Mouse (Mus musculus) kidney, postnatal 0 days (tissue): ENCODE results near the gene Pcyt1a. TPM values are rescaled to one million over a fixed set of nuclear protein-coding genes. Genes with fewer than 3 reads are reported as not detected.
"Not testable (repeated sequence)": the region's sequence is repeated elsewhere in the genome, so short reads cannot be mapped to it uniquely, and the experiment has no call there.

ENCODE experiments used
- ATAC-seq: fragments of 200-750 bp; cut with Nextera tagmentation; replicated peaks from 2 replicates; pipeline ENCODE4 v1.8.0; 2017; ENCODE audit warnings: low read depth, moderate number of reproducible peaks, moderate TSS enrichment, moderate library complexity; ENCODE audit not compliant: low FRiP score
- DNase-seq: peaks from one replicate; pipeline ENCODE4 v3.0.0-alpha.2; 2016; ENCODE audit warnings: low spot score
- H3K27ac ChIP-seq: fragments of 300-500 bp; sonication (generic); 2 replicates; pipeline ENCODE4 v1.5.1; 2014; ENCODE audit warnings: mild to moderate bottlenecking
- H3K27me3 ChIP-seq: fragments of 300-500 bp; sonication (generic); 2 replicates; pipeline ENCODE4 v1.6.1; 2014; ENCODE audit warnings: low read length, mixed read lengths; ENCODE audit not compliant: insufficient read depth
- H3K36me3 ChIP-seq: fragments of 300-500 bp; sonication (generic); 2 replicates; pipeline ENCODE4 v1.6.1; 2014; ENCODE audit warnings: low read length, mixed read lengths; ENCODE audit not compliant: insufficient read depth
- H3K4me1 ChIP-seq: fragments of 300-500 bp; sonication (generic); replicated peaks from 2 replicates; pipeline ENCODE4 v1.6.1; 2014; ENCODE audit warnings: antibody characterized with exemption, low read length, mixed read lengths; ENCODE audit not compliant: insufficient read depth
- H3K4me2 ChIP-seq: fragments of 300-500 bp; sonication (generic); 2 replicates; pipeline ENCODE4 v1.6.1; 2014; ENCODE audit warnings: mild to moderate bottlenecking, low read length, moderate library complexity, mixed read lengths
- H3K4me3 ChIP-seq: fragments of 300-500 bp; sonication (generic); replicated peaks from 2 replicates; pipeline ENCODE4 v1.5.1; 2014; ENCODE audit warnings: low read depth, low read length
- H3K9ac ChIP-seq: fragments of 300-500 bp; sonication (generic); 2 replicates; pipeline ENCODE4 v1.6.1; 2014; ENCODE audit warnings: low read depth, low read length
- H3K9me3 ChIP-seq: fragments of 300-500 bp; sonication (generic); replicated peaks from 2 replicates; pipeline ENCODE4 v1.6.1; 2016; ENCODE audit warnings: low read length, inconsistent platforms, mixed read lengths
- CTCF ChIP-seq: IDR thresholded peaks from 2 replicates; pipeline ENCODE4 v1.5.1; 2016; ENCODE audit warnings: antibody characterized with exemption, low read depth, mild to moderate bottlenecking, moderate library complexity
- WGBS: fragments of 180-500 bp; shearing (Covaris S2); extraction: QIAGEN DNeasy Blood & Tissue Kit; methylation state at CpG from one replicate; pipeline ENCODE4 v1.1.7; 2014; 5-methylcytosine and 5-hydroxymethylcytosine counted together
- polyA plus RNA-seq: library from polyadenylated mRNA; unstranded; fragments of >200 nt; fragmentation: Nextera tagmentation; extraction: Ambion mirVana; gene quantifications from 2 replicates; pipeline ENCODE4 v1.2.1, GENCODE M21; 2015

Gene Pcyt1a
- polyA plus RNA-seq, 1 experiment from 2014 or later, result 30.6 TPM

DNA sequence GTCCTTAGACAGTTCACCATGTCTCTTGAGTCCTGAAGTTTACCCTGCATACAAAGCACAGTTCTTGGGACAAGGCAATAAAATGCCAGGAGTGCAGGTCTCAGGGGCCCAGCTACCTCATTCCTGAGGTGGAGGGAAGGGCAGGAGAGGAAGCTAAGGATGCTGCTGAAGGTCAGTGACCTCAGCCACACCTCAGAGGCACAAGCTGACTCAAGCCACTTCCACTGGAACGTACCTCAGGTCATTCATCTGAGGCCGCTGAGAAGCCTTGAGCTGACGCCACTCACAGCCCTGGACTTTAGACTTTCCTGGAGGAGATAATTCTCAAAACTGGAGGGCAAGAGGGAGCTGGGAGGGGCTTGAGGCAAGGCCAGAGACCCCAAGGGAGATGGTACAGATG lies 58.2 kb downstream of the Pcyt1a start:
- Histone ChIP-seq H3K36me3 (no peaks in the 10 kb centered on the region), H3K9me3 (no peaks in the 10 kb centered on the region), H3K27me3 (no peaks in the 10 kb centered on the region), H3K4me3 (no peak overlapping the region), H3K4me2 (no peak overlapping the region), H3K9ac (no peak overlapping the region), H3K27ac (no peak overlapping the region), H3K4me1 (peaks cover 2% of the 10 kb centered on the region; the same call in 1 of the 2 replicates)
- DNase-seq (no peak), ATAC-seq (peak; percentile 46)
- WGBS, result 84% methylated on average over 3 of the region's 3 CpGs
- TF ChIP-seq CTCF, result no peak

DNA sequence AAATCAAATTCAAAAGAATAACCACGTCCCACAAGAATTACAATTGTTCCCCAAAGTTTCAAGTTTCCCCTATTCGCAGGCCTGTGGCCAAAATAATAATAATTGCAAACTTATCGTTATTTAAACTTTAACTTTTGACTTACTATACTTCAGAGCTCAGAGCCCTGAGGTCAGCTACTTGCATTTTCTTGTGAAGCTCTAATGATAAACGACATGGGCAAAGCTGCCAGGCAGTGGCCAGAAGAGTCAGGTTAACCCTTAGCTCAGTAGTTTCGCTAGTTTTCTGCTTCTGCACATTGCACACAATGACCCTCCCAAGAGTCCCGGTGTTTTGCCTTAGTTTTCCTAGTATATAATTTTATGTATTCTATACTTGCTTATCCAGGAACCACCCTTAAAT lies 63.6 kb downstream of the Pcyt1a start:
- not testable (repeated sequence) for ATAC-seq, H3K9ac ChIP-seq, DNase-seq, H3K27me3 ChIP-seq, H3K36me3 ChIP-seq, H3K4me2 ChIP-seq, H3K27ac ChIP-seq, H3K4me1 ChIP-seq, H3K4me3 ChIP-seq, H3K9me3 ChIP-seq
- 46% methylated on average over 6 of the region's 6 CpGs for WGBS

DNA sequence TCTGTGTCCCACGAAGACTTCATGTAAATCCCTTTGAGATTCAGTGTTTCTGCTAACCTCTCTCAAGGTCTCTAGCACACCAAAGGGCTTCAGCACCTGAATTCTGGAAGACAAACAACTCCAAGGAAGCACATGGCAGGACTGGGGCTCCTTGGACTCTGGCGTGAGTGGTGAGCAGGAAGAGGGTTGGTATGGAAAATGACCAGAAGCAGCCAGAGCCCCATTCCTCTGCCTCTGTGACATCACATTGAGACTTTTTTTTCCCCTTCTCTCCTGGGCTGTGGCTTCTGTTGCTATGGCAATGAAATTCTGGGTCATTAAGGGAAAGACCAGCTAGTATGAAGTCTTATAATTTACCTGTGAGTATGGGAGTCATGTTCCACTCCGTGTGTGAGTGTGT lies 65.2 kb downstream of the Pcyt1a start, which contains the start of gene Zdhhc19:
Gene Zdhhc19 (plus strand): TSS at position 301 of the 400 bp plus-strand sequence.
- Histone ChIP-seq H3K4me3 (no peak within 1 kb of the TSS), H3K9ac (no peak within 1 kb of the TSS), H3K36me3 (no peaks in the 10 kb centered on the region), H3K4me2 (no peak within 1 kb of the TSS), H3K27me3 (no peaks in the 10 kb centered on the region), H3K4me1 (no peaks in the 10 kb centered on the region), H3K27ac (no peak within 1 kb of the TSS), H3K9me3 (no peaks in the 10 kb centered on the region)
- DNase-seq, result no peak
- 67% methylated on average over 3 of the region's 3 CpGs for WGBS
- ATAC-seq, result no peak
- TF ChIP-seq CTCF, result no peak

DNA sequence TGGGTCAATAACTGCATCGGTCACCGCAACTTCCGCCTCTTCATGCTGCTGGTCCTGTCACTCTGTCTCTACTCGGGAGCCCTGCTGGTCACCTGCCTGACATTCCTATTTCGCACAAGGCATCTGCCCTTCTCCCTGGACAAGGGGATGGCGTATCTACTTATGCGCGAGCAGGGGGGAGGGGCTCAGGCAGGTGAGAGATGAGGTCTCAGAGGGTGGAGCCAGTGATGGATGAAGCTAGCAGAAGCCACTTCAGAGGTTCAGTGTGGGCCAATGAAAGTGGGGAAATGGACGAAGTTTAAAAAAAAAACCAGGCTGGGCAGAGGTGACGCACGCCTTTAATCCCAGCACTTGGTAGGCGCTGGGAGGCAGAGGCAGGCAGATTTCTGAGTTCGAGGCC lies 68.3 kb downstream of the Pcyt1a start:
- 73% methylated on average over 13 of the region's 13 CpGs for WGBS

DNA sequence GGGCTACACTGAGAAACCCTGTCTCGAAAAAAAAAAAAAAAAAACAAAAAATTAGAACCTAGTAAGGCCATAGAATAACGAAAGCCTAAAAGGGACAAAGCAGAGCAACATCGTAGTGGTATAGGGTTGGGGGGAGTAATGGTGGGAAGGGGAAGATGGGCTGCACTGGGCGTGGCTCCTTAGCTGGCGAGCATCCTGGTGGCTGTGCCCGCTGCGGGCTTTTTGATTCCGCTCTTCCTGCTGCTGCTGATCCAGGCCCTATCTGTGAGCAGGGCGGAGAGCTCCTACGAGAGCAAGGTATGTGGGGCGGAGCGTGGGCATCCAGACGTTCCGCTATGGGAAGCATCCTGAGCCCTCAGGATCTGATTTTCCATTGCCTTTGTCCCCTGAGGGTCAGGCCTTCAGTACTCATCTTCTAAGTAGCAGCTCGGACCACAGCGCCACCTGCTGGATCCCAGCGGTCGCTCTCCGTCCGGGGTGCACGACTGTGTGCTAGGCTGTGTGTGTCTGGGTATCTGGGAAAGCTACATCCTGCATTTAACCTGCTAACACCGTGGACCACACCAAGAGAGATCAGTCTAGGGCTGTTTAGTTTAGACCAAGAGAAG lies 68.8 kb downstream of the Pcyt1a start:
- Histone ChIP-seq H3K4me2 (peak overlapping the region; percentile 51), H3K4me1 (no peaks in the 10 kb centered on the region), H3K36me3 (no peaks in the 10 kb centered on the region), H3K9me3 (no peaks in the 10 kb centered on the region), H3K4me3 (peak overlapping the region; percentile 20; the same call in 1 of the 2 replicates), H3K27ac (no peak overlapping the region), H3K9ac (peak overlapping the region; percentile 24; the same call in 1 of the 2 replicates), H3K27me3 (no peaks in the 10 kb centered on the region)
- peak; percentile 87 for DNase-seq
- 7% methylated on average over 22 of the region's 22 CpGs for WGBS
- ATAC-seq, result peak; percentile 89
- TF ChIP-seq CTCF, result peak; percentile 98

More for the DNA sequence above, 68.3 kb downstream of the Pcyt1a start:
- Histone ChIP-seq H3K9ac (no peak overlapping the region), H3K4me2 (no peak overlapping the region), H3K4me1 (no peaks in the 10 kb centered on the region), H3K27ac (no peak overlapping the region), H3K36me3 (no peaks in the 10 kb centered on the region), H3K9me3 (no peaks in the 10 kb centered on the region), H3K27me3 (no peaks in the 10 kb centered on the region), H3K4me3 (no peak overlapping the region)
- DNase-seq (no peak), ATAC-seq (no peak)
- TF ChIP-seq CTCF, result no peak

DNA sequence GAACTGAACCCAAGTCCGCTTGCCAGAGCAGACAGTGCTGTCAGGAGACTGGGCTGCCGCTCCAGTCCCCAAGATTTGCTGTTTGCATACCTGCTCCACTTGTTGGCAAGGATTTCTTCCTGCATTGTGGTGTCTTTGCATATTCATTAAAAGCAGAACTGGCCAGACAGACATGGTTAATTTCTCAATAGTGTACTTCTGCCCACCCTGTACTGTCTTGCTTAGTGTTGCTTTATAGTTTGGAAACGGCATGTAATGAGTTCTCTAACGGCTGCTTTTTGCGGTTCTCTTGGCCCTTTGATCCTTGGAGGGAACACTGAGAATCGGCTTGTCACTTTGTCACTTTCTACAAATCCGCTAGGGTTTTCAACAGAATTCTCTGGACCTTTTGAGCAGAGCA lies 70.7 kb downstream of the Pcyt1a start:
- no peaks in the 10 kb centered on the region for H3K4me1 ChIP-seq
- no peak overlapping the region for H3K4me3 ChIP-seq
- no peak for TF ChIP-seq CTCF
- no peak overlapping the region for H3K4me2 ChIP-seq
- WGBS, result 39% methylated on average over 7 of the region's 7 CpGs
- H3K9me3 ChIP-seq, result no peaks in the 10 kb centered on the region
- no peaks in the 10 kb centered on the region for H3K27me3 ChIP-seq
- no peak overlapping the region for H3K27ac ChIP-seq
- H3K9ac ChIP-seq, result no peak overlapping the region; the same call in 1 of the 2 replicates
- DNase-seq (no peak), ATAC-seq (no peak)
- no peaks in the 10 kb centered on the region for H3K36me3 ChIP-seq
